ENCODE assay signal across 27 mouse cellular contexts in the genomic region with DNA sequence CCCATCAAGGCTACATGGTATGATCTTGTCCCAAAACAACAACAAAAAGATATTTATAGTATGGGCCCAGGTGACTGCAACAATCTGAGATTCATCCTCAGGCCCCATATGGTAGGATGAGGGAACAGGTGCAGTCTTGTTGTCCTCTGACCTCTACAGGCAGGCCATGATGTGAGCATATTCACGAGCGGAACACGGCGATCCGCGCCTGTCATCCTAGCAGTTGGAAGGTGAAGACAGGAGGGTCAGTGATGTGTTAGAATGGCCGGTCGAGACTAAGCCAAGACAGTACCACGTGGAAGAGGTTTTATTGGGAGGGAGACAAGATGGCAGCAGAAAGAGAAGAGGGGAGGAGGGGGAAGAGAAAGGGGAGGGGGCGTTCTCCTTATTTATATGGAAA. TPM values are rescaled to one million over a fixed set of nuclear protein-coding genes. Genes with fewer than 3 reads are reported as not detected.
DNase-seq lines count a peak whose midpoint lies in the region; ATAC-seq and TF ChIP-seq lines count a peak whose summit lies in the region.
"Had no signal": no experiment of that assay in that cellular context is flagged by ENCODE, and none has a peak within 500 bp of the region (broad histone marks: within the 10 kb centered on the region; RNA-seq: fewer than 3 reads in every experiment).

No protein-coding gene starts in this region.

- no peak overlapping the region for H3K9ac ChIP-seq in kidney, embryonic 14.5 days (ENCODE audit: low read depth, low read length)
- no peak overlapping the region for H3K9ac ChIP-seq in stomach, embryonic 15.5 days
- H3K9ac ChIP-seq in stomach, postnatal 0 days (ENCODE audit: low read length): no peak overlapping the region
- no peak overlapping the region for H3K9ac ChIP-seq in kidney, embryonic 15.5 days
- H3K9ac ChIP-seq: embryonic facial prominence, embryonic 15.5 days; forebrain, embryonic 15.5 days; lung, embryonic 14.5 days; neural tube, embryonic 12.5 days had no signal

- ATAC-seq in kidney, embryonic 14.5 days (ENCODE audit: low FRiP score, low TSS enrichment): no peak
- no peak for ATAC-seq in stomach, embryonic 15.5 days (ENCODE audit: insufficient read depth, low FRiP score, low read depth)
- ATAC-seq in stomach, postnatal 0 days (ENCODE audit: low FRiP score, low TSS enrichment): no peak
- ATAC-seq in kidney, embryonic 15.5 days (replicated peaks; ENCODE audit: low FRiP score): no peak
- ATAC-seq: activated CD4-positive, CD25-positive, alpha-beta regulatory T cell, adult 4 months; forebrain, embryonic 15.5 days; hindbrain, embryonic 16.5 days had no signal

- DNase-seq in kidney, adult 18-20 months: peak; percentile 42
- no peak for DNase-seq in stomach, postnatal 0 days (ENCODE audit: low spot score)
- no peak for DNase-seq in right cerebral cortex, postnatal 14 days
- DNase-seq in layer of hippocampus, adult 2 months (ENCODE audit: low spot score in 2 of 2): no peak
- DNase-seq: adrenal gland, adult 8-10 months; B cell, adult 2 months; cerebellum, adult 8-10 months; gastrocnemius, postnatal 14 days; heart, adult 11 months; heart, postnatal 10 days; layer of hippocampus, adult 9-11 months; lung, embryonic 14.5 days; midbrain, embryonic 14.5 days; right cerebral cortex, postnatal 25 days had no signal

- 83% methylated on average over 10 of the region's 10 CpGs for WGBS in kidney, embryonic 14.5 days
- WGBS in stomach, embryonic 15.5 days: 80% methylated on average over 10 of the region's 10 CpGs
- WGBS in stomach, postnatal 0 days: 80% methylated on average over 10 of the region's 10 CpGs
- 83% methylated on average over 10 of the region's 10 CpGs for WGBS in kidney, embryonic 15.5 days

- H3K36me3 ChIP-seq in kidney, embryonic 14.5 days (ENCODE audit: control insufficient read depth, insufficient read depth, low read length): no peaks in the 10 kb centered on the region
- H3K36me3 ChIP-seq in stomach, embryonic 15.5 days: no peaks in the 10 kb centered on the region
- H3K36me3 ChIP-seq in stomach, postnatal 0 days (ENCODE audit: control insufficient read depth, insufficient read depth, low read length): no peaks in the 10 kb centered on the region
- H3K36me3 ChIP-seq in kidney, embryonic 15.5 days: no peaks in the 10 kb centered on the region
- H3K36me3 ChIP-seq: embryonic facial prominence, embryonic 15.5 days; forebrain, embryonic 15.5 days; hindbrain, embryonic 10.5 days; neural tube, embryonic 12.5 days had no signal

- no peak for TF ChIP-seq EP300 in stomach, postnatal 0 days (optimal IDR thresholded peaks at IDR 0.05)

- H3K4me3 ChIP-seq in kidney, embryonic 14.5 days (ENCODE audit: low read length): no peak overlapping the region
- no peak overlapping the region for H3K4me3 ChIP-seq in stomach, embryonic 15.5 days (replicated peaks)
- H3K4me3 ChIP-seq in stomach, postnatal 0 days (ENCODE audit: low read depth, low read length): no peak overlapping the region
- H3K4me3 ChIP-seq in kidney, embryonic 15.5 days (replicated peaks): no peak overlapping the region
- H3K4me3 ChIP-seq in layer of hippocampus, adult 2 months: no peak overlapping the region
- H3K4me3 ChIP-seq: embryonic facial prominence, embryonic 15.5 days; forebrain, embryonic 15.5 days; hindbrain, embryonic 10.5 days; megakaryocyte, embryonic 14.5 days; neural tube, embryonic 12.5 days had no signal

- H3K9me3 ChIP-seq in kidney, embryonic 14.5 days (ENCODE audit: control insufficient read depth, low read length): no peaks in the 10 kb centered on the region
- H3K9me3 ChIP-seq in stomach, embryonic 15.5 days: no peaks in the 10 kb centered on the region
- no peaks in the 10 kb centered on the region for H3K9me3 ChIP-seq in stomach, postnatal 0 days (ENCODE audit: control insufficient read depth, low read length)
- H3K9me3 ChIP-seq in kidney, embryonic 15.5 days (replicated peaks): no peaks in the 10 kb centered on the region
- H3K9me3 ChIP-seq: embryonic facial prominence, embryonic 15.5 days; forebrain, embryonic 15.5 days; hindbrain, embryonic 10.5 days; megakaryocyte, embryonic 14.5 days; neural tube, embryonic 12.5 days had no signal

- peaks cover 17% of the 10 kb centered on the region; the same call in 1 of the 2 replicates for H3K4me1 ChIP-seq in kidney, embryonic 14.5 days (ENCODE audit: control insufficient read depth, insufficient read depth, low read length)
- peaks cover 10% of the 10 kb centered on the region for H3K4me1 ChIP-seq in stomach, embryonic 15.5 days
- peaks cover 2% of the 10 kb centered on the region; the same call in 1 of the 2 replicates for H3K4me1 ChIP-seq in stomach, postnatal 0 days (replicated peaks; ENCODE audit: control insufficient read depth, insufficient read depth)
- H3K4me1 ChIP-seq in kidney, embryonic 15.5 days: peaks cover 34% of the 10 kb centered on the region

- TF ChIP-seq CTCF in stomach, postnatal 0 days (IDR thresholded peaks at IDR 0.05; ENCODE audit: low read depth): no peak
- TF ChIP-seq CTCF in layer of hippocampus, adult 2 months (conservative IDR thresholded peaks at IDR 0.05): no peak

- H3K27me3 ChIP-seq in kidney, embryonic 14.5 days (ENCODE audit: control insufficient read depth, insufficient read depth, low read length): no peaks in the 10 kb centered on the region
- no peaks in the 10 kb centered on the region for H3K27me3 ChIP-seq in stomach, embryonic 15.5 days (replicated peaks)
- H3K27me3 ChIP-seq in stomach, postnatal 0 days (ENCODE audit: control insufficient read depth, insufficient read depth, low read length): no peaks in the 10 kb centered on the region
- H3K27me3 ChIP-seq in kidney, embryonic 15.5 days: no peaks in the 10 kb centered on the region
- H3K27me3 ChIP-seq: CH12.LX; embryonic facial prominence, embryonic 15.5 days; forebrain, embryonic 15.5 days; megakaryocyte, embryonic 14.5 days; neural tube, embryonic 12.5 days had no signal

- H3K27ac ChIP-seq in kidney, embryonic 14.5 days (ENCODE audit: low read depth, low read length): no peak overlapping the region
- H3K27ac ChIP-seq in stomach, embryonic 15.5 days: peak overlapping the region; percentile 35; the same call in 1 of the 2 replicates
- H3K27ac ChIP-seq in stomach, postnatal 0 days (replicated peaks): no peak overlapping the region; the same call in 1 of the 2 replicates
- H3K27ac ChIP-seq in kidney, embryonic 15.5 days: 0 out of 2 replicates have a peak overlapping the region, but pooled peaks have one; percentile 51
- H3K27ac ChIP-seq in layer of hippocampus, adult 2 months: no peak overlapping the region
- H3K27ac ChIP-seq: embryonic facial prominence, embryonic 15.5 days; forebrain, embryonic 15.5 days; hindbrain, embryonic 10.5 days; neural tube, embryonic 12.5 days had no signal

- no peak overlapping the region for H3K4me2 ChIP-seq in kidney, embryonic 14.5 days (replicated peaks; ENCODE audit: low read depth, low read length)
- no peak overlapping the region for H3K4me2 ChIP-seq in stomach, embryonic 15.5 days
- no peak overlapping the region for H3K4me2 ChIP-seq in stomach, postnatal 0 days (replicated peaks; ENCODE audit: low read depth)
- no peak overlapping the region for H3K4me2 ChIP-seq in kidney, embryonic 15.5 days
- H3K4me2 ChIP-seq: embryonic facial prominence, embryonic 15.5 days; forebrain, embryonic 15.5 days; heart, embryonic 11.5 days; lung, embryonic 14.5 days; neural tube, embryonic 12.5 days had no signal

RNA-seq across cellular contexts. Expression of gene Atox1, which starts 3.7 kb away (rescaled TPM):
- 389 and 470 TPM in 2 replicates for polyA plus RNA-seq in kidney, embryonic 14.5 days (2014; fragmentation: Nextera tagmentation; extraction: Ambion mirVana)
- 385 and 409 TPM in 2 replicates for polyA plus RNA-seq in stomach, embryonic 15.5 days (2015; fragmentation: Nextera tagmentation; extraction: Ambion mirVana)
- 508 and 530 TPM in 2 replicates for polyA plus RNA-seq in stomach, postnatal 0 days (2015; fragmentation: Nextera tagmentation; extraction: Ambion mirVana)
- 402 and 413 TPM in 2 replicates for polyA plus RNA-seq in kidney, embryonic 15.5 days (2015; fragmentation: Nextera tagmentation; extraction: Ambion mirVana)
- 10 to 100 TPM; 88.4 to 92.4 TPM for total RNA-seq in layer of hippocampus, adult 2 months (2021)

RNA-seq across cellular contexts. Expression of gene G3bp1, which starts 4.8 kb away (rescaled TPM):
- polyA plus RNA-seq in kidney, embryonic 14.5 days (2014; fragmentation: Nextera tagmentation; extraction: Ambion mirVana): 151 and 230 TPM in 2 replicates
- polyA plus RNA-seq in stomach, embryonic 15.5 days (2015; fragmentation: Nextera tagmentation; extraction: Ambion mirVana): 145 and 163 TPM in 2 replicates
- 59.5 and 59.8 TPM in 2 replicates for polyA plus RNA-seq in stomach, postnatal 0 days (2015; fragmentation: Nextera tagmentation; extraction: Ambion mirVana)
- polyA plus RNA-seq in kidney, embryonic 15.5 days (2015; fragmentation: Nextera tagmentation; extraction: Ambion mirVana): 199 and 203 TPM in 2 replicates
- total RNA-seq in layer of hippocampus, adult 2 months (2021): 10 to 100 TPM; 36.4 TPM

RNA-seq across cellular contexts. Expression of gene Sparc, which starts 41.7 kb away (rescaled TPM):
- polyA plus RNA-seq in kidney, embryonic 14.5 days (2014; fragmentation: Nextera tagmentation; extraction: Ambion mirVana): 817 and 919 TPM in 2 replicates
- 1,683 and 1,927 TPM in 2 replicates for polyA plus RNA-seq in stomach, embryonic 15.5 days (2015; fragmentation: Nextera tagmentation; extraction: Ambion mirVana)
- 1,616 and 1,849 TPM in 2 replicates for polyA plus RNA-seq in stomach, postnatal 0 days (2015; fragmentation: Nextera tagmentation; extraction: Ambion mirVana)
- 1,364 and 1,510 TPM in 2 replicates for polyA plus RNA-seq in kidney, embryonic 15.5 days (2015; fragmentation: Nextera tagmentation; extraction: Ambion mirVana)
- 100 to 1,000 TPM; 274 to 288 TPM for total RNA-seq in layer of hippocampus, adult 2 months (2021)
- total RNA-seq: common myeloid progenitor, adult 5-6 weeks had no signal
- polyA plus RNA-seq: activated CD4-positive, CD25-positive, alpha-beta regulatory T cell, adult 4 months had no signal

Comparison
In these comparisons a context has a peak if more than half of its experiments do, and no peak if none do; other contexts are left out.
1. H3K27ac ChIP-seq: peak in stomach, embryonic 15.5 days (single experiment) and kidney, embryonic 15.5 days (single experiment); none in kidney, embryonic 14.5 days (single experiment), stomach, postnatal 0 days (single experiment) and layer of hippocampus, adult 2 months (single experiment).